Mouse (Mus musculus) spleen, postnatal 14 days (tissue): Measurements from ENCODE around the gene Msh5.
"Not testable (repeated sequence)": the region's sequence is repeated elsewhere in the genome, so short reads cannot be mapped to it uniquely, and the experiment has no call there.

Source experiments
- DNase-seq, 2 experiments: peaks; one replicate each; pipeline ENCODE4 v3.0.0; 2021 to 2022; ENCODE audit warnings: low spot score in 2 of 2

Msh5 gene

GRCm38 (mm10) chr17:35003022-35003838 is 43.3 kb downstream of the Msh5 start:
- no peak for DNase-seq

- DNase-seq, result no peak
These were observed 44.2 kb downstream of the Msh5 start for GRCm38 (mm10) chr17:35002153-35002865.

- DNase-seq, result peak in 1 of 2 experiments; percentile 35
These were observed 44.9 kb downstream of the Msh5 start for GRCm38 (mm10) chr17:35001452-35002152.

- peak; percentile 77 for DNase-seq
These were observed 45.7 kb downstream of the Msh5 start, which contains the start of gene Vars for GRCm38 (mm10) chr17:35000717-35001451. Vars (plus strand) TSS chr17:35000987.

- peak in 1 of 2 experiments; percentile 48 for DNase-seq
These were observed 46.5 kb downstream of the Msh5 start for GRCm38 (mm10) chr17:34999871-35000716.

GRCm38 (mm10) chr17:34998526-34999430 is 47.8 kb downstream of the Msh5 start:
- no peak for DNase-seq

GRCm38 (mm10) chr17:34997142-34997483 is 49.4 kb downstream of the Msh5 start:
- no peak for DNase-seq

GRCm38 (mm10) chr17:34996411-34997141 is 50.0 kb downstream of the Msh5 start:
- DNase-seq, result no peak

GRCm38 (mm10) chr17:34995927-34996326 is 50.6 kb downstream of the Msh5 start:
- DNase-seq, result not testable (repeated sequence)

- not testable (repeated sequence) for DNase-seq
These were observed 51.4 kb downstream of the Msh5 start for GRCm38 (mm10) chr17:34995192-34995591.

- DNase-seq, result no peak
These were observed 51.8 kb downstream of the Msh5 start for GRCm38 (mm10) chr17:34994751-34995150.

GRCm38 (mm10) chr17:34984218-34984617 is 62.3 kb downstream of the Msh5 start:
- no peak for DNase-seq

- DNase-seq, result no peak
These were observed 64.2 kb downstream of the Msh5 start for GRCm38 (mm10) chr17:34982328-34982727.

- peak; percentile 75 to 84 for DNase-seq
These were observed 64.8 kb downstream of the Msh5 start, which contains the start of gene Lsm2 for GRCm38 (mm10) chr17:34981690-34982180. Lsm2 (plus strand) TSS chr17:34981862.

- DNase-seq, result no peak
These were observed 65.9 kb downstream of the Msh5 start for GRCm38 (mm10) chr17:34980655-34981054.

- no peak for DNase-seq
These were observed 66.9 kb downstream of the Msh5 start for GRCm38 (mm10) chr17:34979631-34980030.
